Mouse (Mus musculus): ENCODE results near the gene Frmpd1. TPM values are rescaled to one million over a fixed set of nuclear protein-coding genes. Genes with fewer than 3 reads are reported as not detected.

Frmpd1 gene
- total and polyA plus RNA-seq, 3 experiments: not detected

- Histone ChIP-seq H3K9ac (ENCODE audit: insufficient read depth, low read depth) (no peak overlapping the region), H3K79me2 (replicated peaks; ENCODE audit: control insufficient read depth, extremely low read depth, insufficient read depth, poor library complexity, severe bottlenecking) (no peaks in the 10 kb centered on the region), H3K27me3 (replicated peaks) (peaks cover 2% of the 10 kb centered on the region), H3K36me3 (replicated peaks in 1 of 2; ENCODE audit: control insufficient read depth in 1 of 2, insufficient read depth in 1 of 2, low read length in 1 of 2) (no peaks in the 10 kb centered on the region), H3K9me3 (replicated peaks; ENCODE audit: low read length) (peaks cover 7% of the 10 kb centered on the region), H3K4me1 (ENCODE audit: control insufficient read depth in 1 of 2, insufficient read depth in 2 of 2) (peaks cover 0 to 13% of the 10 kb centered on the region in 2 experiments; a peak in 2 of 4 replicates), H3K4me3 (replicated peaks in 1 of 3; ENCODE audit: low read depth in 2 of 3, low read length in 2 of 3, poor library complexity in 1 of 3) (no peak overlapping the region), H3K4me2 (ENCODE audit: insufficient read depth, low read depth, poor library complexity, severe bottlenecking) (no peak overlapping the region), H3K27ac (ENCODE audit: insufficient read depth, low read depth) (no peak overlapping the region)
- TF ChIP-seq ZC3H11A (IDR thresholded peaks at IDR 0.05; ENCODE audit: low read depth, low read length) (no peak), CTCF (conservative IDR thresholded peaks at IDR 0.05 in 1 of 2, IDR thresholded peaks at IDR 0.05 in 1 of 2; ENCODE audit: low read depth in 2 of 2, low read length in 2 of 2) (peak in 1 of 2 experiments; percentile 29; a peak in 2 of 4 replicates), MEF2A (IDR thresholded peaks at IDR 0.05; ENCODE audit: borderline replicate concordance, low read depth, low read length) (no peak)
- in situ Hi-C loops (cut with MboI; ENCODE audit: low pct_ligation_motif_present, low pct_unique_long_range_greater_than_20kb, low sequenced_read_pairs): no loop called here
- DNase-seq (ENCODE audit: extremely low read depth): no peak
- dilution Hi-C loops (cut with MboI; ENCODE audit: extremely low pct_ligation_motif_present, extremely low pct_unique_long_range_greater_than_20kb, low sequenced_read_pairs): no loop called here
These were observed 37.7 kb downstream of the Frmpd1 start for GRCm38 (mm10) chr4:45222395-45222794.

- H3K9ac ChIP-seq (ENCODE audit: insufficient read depth, low read depth): no peak overlapping the region
- no peak overlapping the region for H3K27ac ChIP-seq (ENCODE audit: insufficient read depth, low read depth)
- DNase-seq (ENCODE audit: extremely low read depth): no peak
- no peak overlapping the region for H3K4me2 ChIP-seq (ENCODE audit: insufficient read depth, low read depth, poor library complexity, severe bottlenecking)
- TF ChIP-seq JUND (conservative IDR thresholded peaks at IDR 0.05; ENCODE audit: low read depth, low read length): no peak
- TF ChIP-seq USF1 (IDR thresholded peaks at IDR 0.05; ENCODE audit: low read depth, low read length): no peak
- no peak for TF ChIP-seq ZC3H11A (IDR thresholded peaks at IDR 0.05; ENCODE audit: low read depth, low read length)
- dilution Hi-C loops (cut with MboI; ENCODE audit: extremely low pct_ligation_motif_present, extremely low pct_unique_long_range_greater_than_20kb, low sequenced_read_pairs) (no loop called here), in situ Hi-C loops (cut with MboI; ENCODE audit: low pct_ligation_motif_present, low pct_unique_long_range_greater_than_20kb, low sequenced_read_pairs) (no loop called here)
- H3K36me3 ChIP-seq (replicated peaks in 1 of 2; ENCODE audit: control insufficient read depth in 1 of 2, insufficient read depth in 1 of 2, low read length in 1 of 2): no peaks in the 10 kb centered on the region
- no peak overlapping the region for H3K4me3 ChIP-seq (replicated peaks in 1 of 3; ENCODE audit: low read depth in 2 of 3, low read length in 2 of 3, poor library complexity in 1 of 3)
- H3K27me3 ChIP-seq (replicated peaks): no peaks in the 10 kb centered on the region
- H3K79me2 ChIP-seq (replicated peaks; ENCODE audit: control insufficient read depth, extremely low read depth, insufficient read depth, poor library complexity, severe bottlenecking): no peaks in the 10 kb centered on the region
- no peaks in the 10 kb centered on the region for H3K4me1 ChIP-seq (ENCODE audit: control insufficient read depth in 1 of 2, insufficient read depth in 2 of 2)
- H3K9me3 ChIP-seq (replicated peaks; ENCODE audit: low read length): peaks cover 7% of the 10 kb centered on the region
These were observed 45.6 kb downstream of the Frmpd1 start for GRCm38 (mm10) chr4:45230263-45230662.

GRCm38 (mm10) chr4:45238260-45238659 is 53.6 kb downstream of the Frmpd1 start:
- Histone ChIP-seq H3K9me3 (replicated peaks; ENCODE audit: low read length) (no peaks in the 10 kb centered on the region), H3K9ac (ENCODE audit: insufficient read depth, low read depth) (no peak overlapping the region), H3K36me3 (replicated peaks in 1 of 2; ENCODE audit: control insufficient read depth in 1 of 2, insufficient read depth in 1 of 2, low read length in 1 of 2) (no peaks in the 10 kb centered on the region), H3K27me3 (replicated peaks) (no peaks in the 10 kb centered on the region), H3K4me3 (replicated peaks in 1 of 3; ENCODE audit: low read depth in 2 of 3, low read length in 2 of 3, poor library complexity in 1 of 3) (no peak overlapping the region), H3K27ac (ENCODE audit: insufficient read depth, low read depth) (no peak overlapping the region), H3K4me2 (ENCODE audit: insufficient read depth, low read depth, poor library complexity, severe bottlenecking) (no peak overlapping the region), H3K79me2 (replicated peaks; ENCODE audit: control insufficient read depth, extremely low read depth, insufficient read depth, poor library complexity, severe bottlenecking) (no peaks in the 10 kb centered on the region), H3K4me1 (ENCODE audit: control insufficient read depth in 1 of 2, insufficient read depth in 2 of 2) (no peaks in the 10 kb centered on the region)
- dilution Hi-C loops (cut with MboI; ENCODE audit: extremely low pct_ligation_motif_present, extremely low pct_unique_long_range_greater_than_20kb, low sequenced_read_pairs): no loop called here
- no peak for DNase-seq (ENCODE audit: extremely low read depth)
- in situ Hi-C loops (cut with MboI; ENCODE audit: low pct_ligation_motif_present, low pct_unique_long_range_greater_than_20kb, low sequenced_read_pairs): no loop called here
- no peak for TF ChIP-seq SIN3A (IDR thresholded peaks at IDR 0.05; ENCODE audit: low read length)
- TF ChIP-seq POLR2AphosphoS2 (IDR thresholded peaks at IDR 0.05; ENCODE audit: low read depth, low read length): no peak
- TF ChIP-seq E2F4 (IDR thresholded peaks at IDR 0.05; ENCODE audit: insufficient replicate concordance, low read depth, low read length): no peak
- TF ChIP-seq ETS1 (conservative IDR thresholded peaks at IDR 0.05; ENCODE audit: low read depth, low read length): no peak
- TF ChIP-seq ZMIZ1 (IDR thresholded peaks at IDR 0.05; ENCODE audit: low read depth, low read length): no peak
- no peak for TF ChIP-seq MEF2A (IDR thresholded peaks at IDR 0.05; ENCODE audit: borderline replicate concordance, low read depth, low read length)
- TF ChIP-seq CHD2 (IDR thresholded peaks at IDR 0.05; ENCODE audit: low read length): no peak
- TF ChIP-seq ZNF384 (IDR thresholded peaks at IDR 0.05; ENCODE audit: low read depth, low read length): no peak
- no peak for TF ChIP-seq EP300 (IDR thresholded peaks at IDR 0.05; ENCODE audit: low read length)
- TF ChIP-seq PAX5 (IDR thresholded peaks at IDR 0.05; ENCODE audit: low read length): no peak
- no peak for TF ChIP-seq TBP (conservative IDR thresholded peaks at IDR 0.05; ENCODE audit: low read depth, low read length)
- TF ChIP-seq JUND (conservative IDR thresholded peaks at IDR 0.05; ENCODE audit: low read depth, low read length): no peak
- no peak for TF ChIP-seq NRF1 (IDR thresholded peaks at IDR 0.05; ENCODE audit: low read depth, low read length)
- no peak for TF ChIP-seq TCF12 (IDR thresholded peaks at IDR 0.05; ENCODE audit: low read depth, low read length)
- no peak for TF ChIP-seq IRF4 (IDR thresholded peaks at IDR 0.05; ENCODE audit: low read depth, low read length)
- TF ChIP-seq CHD1 (IDR thresholded peaks at IDR 0.05; ENCODE audit: low read depth, low read length): no peak
- TF ChIP-seq USF2 (conservative IDR thresholded peaks at IDR 0.05; ENCODE audit: low read depth, low read length): no peak
- TF ChIP-seq MYC (IDR thresholded peaks at IDR 0.05; ENCODE audit: low read depth, low read length): no peak

Data from CH12.LX (cell line).